Mouse (Mus musculus) embryonic facial prominence, embryonic 11.5 days (tissue): ENCODE measurements at regions not wholly inside any gene's neighbourhood (a gene's known extent, or its start where the extent isn't known, plus 50 kb on each side); places are given as distances from the start of the nearest gene placed in this dataset.

Experiments used
- ATAC-seq: fragments of 200-750 bp; cut with Nextera tagmentation; replicated peaks from 2 replicates; pipeline ENCODE4 v1.8.0; 2017; ENCODE audit warnings: low read depth; ENCODE audit not compliant: insufficient number of reproducible peaks, low FRiP score, low TSS enrichment
- DNase-seq: peaks from one replicate; pipeline ENCODE4 v3.0.0-alpha.2; 2015; ENCODE audit warnings: low spot score
- H3K27ac ChIP-seq: fragments of 300-500 bp; sonication (generic); replicated peaks from 2 replicates; pipeline ENCODE4 v1.5.1; 2014; ENCODE audit warnings: mild to moderate bottlenecking, low read depth, low read length, control low read depth
- H3K27me3 ChIP-seq: fragments of 300-500 bp; sonication (generic); 2 replicates; pipeline ENCODE4 v1.6.1; 2014; ENCODE audit warnings: mild to moderate bottlenecking, low read length, moderate library complexity, mixed read lengths; ENCODE audit not compliant: control insufficient read depth, insufficient read depth
- H3K36me3 ChIP-seq: fragments of 300-500 bp; sonication (generic); replicated peaks from 2 replicates; pipeline ENCODE4 v1.6.1; 2014; ENCODE audit warnings: low read depth, mild to moderate bottlenecking, low read length, moderate library complexity, mixed read lengths; ENCODE audit not compliant: control insufficient read depth, insufficient read depth
- H3K4me1 ChIP-seq: fragments of 300-500 bp; sonication (generic); 2 replicates; pipeline ENCODE4 v1.6.1; 2014; ENCODE audit warnings: low read length, mixed read lengths; ENCODE audit not compliant: control insufficient read depth, insufficient read depth
- H3K4me2 ChIP-seq: fragments of 300-500 bp; sonication (generic); 2 replicates; pipeline ENCODE4 v1.6.1; 2014; ENCODE audit warnings: low read depth, mild to moderate bottlenecking, control low read depth, low read length, moderate library complexity
- H3K4me3 ChIP-seq: fragments of 300-500 bp; sonication (generic); 2 replicates; pipeline ENCODE4 v1.5.1; 2014; ENCODE audit warnings: low read depth, low read length, control low read depth
- H3K9ac ChIP-seq: fragments of 300-500 bp; sonication (generic); replicated peaks from 2 replicates; pipeline ENCODE4 v1.6.1; 2014; ENCODE audit warnings: mild to moderate bottlenecking, control low read depth, low read length
- H3K9me3 ChIP-seq: fragments of 300-500 bp; sonication (generic); replicated peaks from 2 replicates; pipeline ENCODE4 v1.6.1; 2016; ENCODE audit warnings: mild to moderate bottlenecking, low read length, inconsistent platforms, mixed read lengths; ENCODE audit not compliant: control insufficient read depth
- WGBS: fragments of 180-500 bp; shearing (Covaris S2); extraction: QIAGEN DNeasy Blood & Tissue Kit; methylation state at CpG from one replicate; pipeline ENCODE4 v1.1.7; 2014; 5-methylcytosine and 5-hydroxymethylcytosine counted together

- WGBS, result 56% methylated on average over 7 of the region's 7 CpGs
Observed at GRCm38 (mm10) chr14:71249387-71249965, 649.8 kb upstream of the Fam160b2 start.

GRCm38 (mm10) chr14:71248534-71248933 lies 648.9 kb upstream of the Fam160b2 start:
- no peak overlapping the region for H3K4me2 ChIP-seq
- DNase-seq (no peak), ATAC-seq (no peak)
- H3K9ac ChIP-seq, result no peak overlapping the region
- no peaks in the 10 kb centered on the region for H3K27me3 ChIP-seq
- WGBS, result 76% methylated on average over 2 of the region's 2 CpGs
- H3K4me1 ChIP-seq, result no peaks in the 10 kb centered on the region
- no peak overlapping the region for H3K27ac ChIP-seq
- H3K36me3 ChIP-seq, result no peaks in the 10 kb centered on the region
- H3K9me3 ChIP-seq, result no peaks in the 10 kb centered on the region
- no peak overlapping the region for H3K4me3 ChIP-seq

More at GRCm38 (mm10) chr14:71249387-71249965, 649.8 kb upstream of the Fam160b2 start:
- Histone ChIP-seq H3K9ac (no peak overlapping the region), H3K27ac (no peak overlapping the region), H3K4me1 (no peaks in the 10 kb centered on the region), H3K9me3 (no peaks in the 10 kb centered on the region), H3K4me3 (no peak overlapping the region), H3K36me3 (no peaks in the 10 kb centered on the region), H3K27me3 (no peaks in the 10 kb centered on the region), H3K4me2 (no peak overlapping the region)
- no peak for DNase-seq
- ATAC-seq, result no peak

- Histone ChIP-seq H3K4me2 (no peak overlapping the region), H3K9ac (no peak overlapping the region), H3K4me1 (no peaks in the 10 kb centered on the region), H3K27ac (no peak overlapping the region), H3K4me3 (no peak overlapping the region), H3K27me3 (no peaks in the 10 kb centered on the region), H3K9me3 (no peaks in the 10 kb centered on the region), H3K36me3 (no peaks in the 10 kb centered on the region)
- peak; percentile 61; the same call in 1 of the 2 replicates for ATAC-seq
- peak; percentile 30 for DNase-seq
- 28% methylated on average over 10 of the region's 10 CpGs for WGBS
Observed at GRCm38 (mm10) chr14:71241655-71242390, 642.2 kb upstream of the Fam160b2 start.

- Histone ChIP-seq H3K27ac (no peak overlapping the region), H3K4me3 (no peak overlapping the region), H3K9me3 (no peaks in the 10 kb centered on the region), H3K4me1 (no peaks in the 10 kb centered on the region), H3K27me3 (no peaks in the 10 kb centered on the region), H3K9ac (no peak overlapping the region), H3K36me3 (no peaks in the 10 kb centered on the region), H3K4me2 (no peak overlapping the region)
- WGBS, result 84% methylated on average over 6 of the region's 6 CpGs
- DNase-seq (no peak), ATAC-seq (no peak)
Observed at GRCm38 (mm10) chr14:71236192-71236591, 636.6 kb upstream of the Fam160b2 start.

GRCm38 (mm10) chr14:71234900-71235299 lies 635.3 kb upstream of the Fam160b2 start:
- H3K36me3 ChIP-seq, result no peaks in the 10 kb centered on the region
- WGBS, result 84% methylated on average over 2 of the region's 2 CpGs
- ATAC-seq (no peak), DNase-seq (no peak)
- no peak overlapping the region for H3K4me3 ChIP-seq
- H3K27ac ChIP-seq, result no peak overlapping the region
- no peak overlapping the region for H3K4me2 ChIP-seq
- no peaks in the 10 kb centered on the region for H3K9me3 ChIP-seq
- H3K27me3 ChIP-seq, result no peaks in the 10 kb centered on the region
- H3K4me1 ChIP-seq, result no peaks in the 10 kb centered on the region
- H3K9ac ChIP-seq, result no peak overlapping the region

GRCm38 (mm10) chr14:71234276-71234675 lies 634.6 kb upstream of the Fam160b2 start:
- Histone ChIP-seq H3K4me2 (no peak overlapping the region), H3K9ac (no peak overlapping the region), H3K36me3 (no peaks in the 10 kb centered on the region), H3K27me3 (no peaks in the 10 kb centered on the region), H3K27ac (no peak overlapping the region), H3K9me3 (no peaks in the 10 kb centered on the region), H3K4me3 (no peak overlapping the region), H3K4me1 (no peaks in the 10 kb centered on the region)
- 51% methylated on average over 2 of the region's 2 CpGs for whole genome bisulfite sequencing
- ATAC-seq (no peak), DNase-seq (no peak)

- ATAC-seq (no peak), DNase-seq (no peak)
- no peaks in the 10 kb centered on the region for H3K4me1 ChIP-seq
- H3K4me2 ChIP-seq, result no peak overlapping the region
- no peak overlapping the region for H3K27ac ChIP-seq
- no peaks in the 10 kb centered on the region for H3K9me3 ChIP-seq
- no peak overlapping the region for H3K4me3 ChIP-seq
- no peaks in the 10 kb centered on the region for H3K27me3 ChIP-seq
- H3K9ac ChIP-seq, result no peak overlapping the region
- H3K36me3 ChIP-seq, result no peaks in the 10 kb centered on the region
- WGBS, result 87% methylated on average over 4 of the region's 4 CpGs
Observed at GRCm38 (mm10) chr14:71231223-71231815, 631.7 kb upstream of the Fam160b2 start.
